Mouse (Mus musculus) G1E (cell line): ENCODE results near the gene Fbxo46. TPM values are rescaled to one million over a fixed set of nuclear protein-coding genes. Genes with fewer than 3 reads are reported as not detected.

Experiments
- ATAC-seq: 2 replicates; pipeline ENCODE4 v1.8.0; 2016; ENCODE audit warnings: mild to moderate bottlenecking; ENCODE audit not compliant: insufficient number of reproducible peaks, poor library complexity, low FRiP score, severe bottlenecking; ENCODE audit errors: extremely low read depth
- DNase-seq: peaks from one replicate; pipeline ENCODE4 v3.0.0; 2012; ENCODE audit warnings: low spot score
- H3K27me3 ChIP-seq: 2 replicates; pipeline ENCODE4 v1.6.1; 2012; ENCODE audit warnings: mild to moderate bottlenecking, low read length, inconsistent platforms; ENCODE audit not compliant: insufficient read depth
- H3K36me3 ChIP-seq: replicated peaks from 2 replicates; pipeline ENCODE3; 2012; ENCODE audit warnings: mild to moderate bottlenecking, inconsistent platforms
- H3K4me1 ChIP-seq: 2 replicates; pipeline ENCODE4 v1.6.1; 2012; ENCODE audit warnings: low read depth, low read length, inconsistent platforms, mixed read lengths; ENCODE audit not compliant: insufficient read depth
- H3K4me3 ChIP-seq: 2 replicates; pipeline ENCODE4 v1.5.1; 2012; ENCODE audit warnings: low read depth, mild to moderate bottlenecking, inconsistent platforms, low read length, moderate library complexity, mixed read lengths
- H3K9me3 ChIP-seq: replicated peaks from 2 replicates; pipeline ENCODE4 v1.6.1; 2012; ENCODE audit warnings: inconsistent platforms
- CTCF ChIP-seq: IDR thresholded peaks from 2 replicates; pipeline ENCODE4 v1.5.1; 2012; ENCODE audit warnings: low read depth, low read length, inconsistent platforms, mixed read lengths
- GATA1 ChIP-seq: IDR thresholded peaks from 2 replicates; pipeline ENCODE4 v1.6.1; 2012; ENCODE audit warnings: borderline replicate concordance, low read length, inconsistent platforms, mixed read lengths
- GATA2 ChIP-seq: IDR thresholded peaks from 2 replicates; pipeline ENCODE4 v1.6.1; 2012; ENCODE audit warnings: low read depth, low read length, inconsistent platforms, borderline replicate concordance
- POLR2AphosphoS5 ChIP-seq: IDR thresholded peaks from 2 replicates; pipeline ENCODE4 v1.6.1; 2012; ENCODE audit warnings: low read depth, low read length, inconsistent platforms; ENCODE audit not compliant: insufficient replicate concordance
- TAL1 ChIP-seq: conservative IDR thresholded peaks from 2 replicates; pipeline ENCODE4 v1.6.1; 2012; ENCODE audit warnings: low read depth, low read length, inconsistent platforms, mixed read lengths
- polyA plus RNA-seq: library from polyadenylated mRNA; stranded (reverse); fragments of >175 nt; gene quantifications from 2 replicates; pipeline ENCODE4 v1.2.3, GENCODE M21; 2012
- total RNA-seq, 2 experiments: library from RNA; stranded (forward) in 1 of 2; stranded (reverse) in 1 of 2; fragments of 200-1000 nt in 1 of 2; fragments of >200 nt in 1 of 2; fragmentation: Nextera tagmentation in 1 of 2; gene quantifications; 2 replicates each; pipeline ENCODE4 v1.2.3; 2014 to 2017

Fbxo46 gene
- total and polyA plus RNA-seq, 3 experiments = 3.3 to 27.8 (median 7.2) TPM

DNA sequence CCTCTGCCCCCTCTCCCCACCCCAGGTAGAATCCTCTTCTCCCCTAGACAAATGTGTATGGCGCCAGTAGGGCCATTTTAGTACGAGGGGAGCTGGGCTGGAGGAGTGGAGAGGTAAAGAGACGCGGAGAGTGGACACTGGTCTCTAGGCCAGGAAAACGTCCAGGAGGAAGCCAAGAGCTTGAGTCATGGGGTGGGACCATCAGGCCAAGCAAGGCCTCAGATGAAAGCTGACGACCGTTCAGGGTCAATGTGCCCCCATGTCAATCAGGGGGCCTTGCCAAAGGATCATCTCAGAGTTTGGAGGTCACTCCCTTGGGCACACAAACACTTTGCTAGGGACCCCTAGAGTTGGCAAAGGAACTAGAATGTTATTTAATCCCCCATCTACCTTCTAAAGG lies 57.6 kb downstream of the Fbxo46 start:
- Histone ChIP-seq H3K4me3 (no peak overlapping the region), H3K9me3 (peaks cover 9% of the 10 kb centered on the region), H3K36me3 (peaks cover 2% of the 10 kb centered on the region), H3K27me3 (peaks cover 38% of the 10 kb centered on the region), H3K4me1 (peaks cover 65% of the 10 kb centered on the region)
- no peak for ATAC-seq
- TF ChIP-seq GATA1 = no peak
- no peak for TF ChIP-seq TAL1
- no peak for TF ChIP-seq GATA2
- no peak for TF ChIP-seq POLR2AphosphoS5
- no peak for TF ChIP-seq CTCF
- DNase-seq = no peak

DNA sequence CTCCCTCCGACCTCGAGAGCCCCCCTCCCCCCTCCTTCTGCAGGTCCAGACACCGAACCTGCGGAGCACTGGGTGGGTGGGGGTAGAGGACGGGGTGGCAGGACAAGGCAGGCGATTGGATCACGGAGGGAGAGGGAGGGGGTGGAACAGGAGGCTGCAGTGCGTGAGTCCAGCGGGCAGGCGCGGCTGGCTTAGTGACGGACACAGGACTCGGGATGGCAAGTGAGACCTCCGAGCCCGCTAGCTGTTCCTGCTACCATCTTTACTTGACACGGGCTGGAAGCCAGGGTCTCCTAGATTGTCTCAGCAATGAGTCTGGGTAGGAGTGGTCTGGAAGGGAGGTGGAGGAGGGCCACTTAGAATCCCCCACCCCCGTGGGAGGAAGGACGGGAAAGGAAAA lies 58.4 kb downstream of the Fbxo46 start:
- Histone ChIP-seq H3K4me1 (peaks cover 61% of the 10 kb centered on the region), H3K4me3 (peak overlapping the region; percentile 62; the same call in 1 of the 2 replicates), H3K36me3 (peaks cover 6% of the 10 kb centered on the region), H3K27me3 (peaks cover 36% of the 10 kb centered on the region), H3K9me3 (peaks cover 9% of the 10 kb centered on the region)
- TF ChIP-seq CTCF = no peak
- TF ChIP-seq GATA1 = no peak
- TF ChIP-seq POLR2AphosphoS5 = no peak
- TF ChIP-seq GATA2 = no peak
- TF ChIP-seq TAL1 = no peak
- ATAC-seq = no peak
- DNase-seq = no peak

- ATAC-seq (0 out of 2 replicates have a peak, but pooled peaks have one; percentile 29), DNase-seq (peak; percentile 47)
- TF ChIP-seq CTCF (peak; percentile 64), GATA1 (no peak)
- Histone ChIP-seq H3K36me3 (peaks cover 10% of the 10 kb centered on the region), H3K27me3 (peaks cover 33% of the 10 kb centered on the region), H3K9me3 (peaks cover 9% of the 10 kb centered on the region), H3K4me3 (no peak overlapping the region; the same call in 1 of the 2 replicates), H3K4me1 (peaks cover 63% of the 10 kb centered on the region)
These were observed 58.9 kb downstream of the Fbxo46 start for GRCm38 (mm10) chr7:19178443-19179092.

- Histone ChIP-seq H3K4me3 (no peak overlapping the region; the same call in 1 of the 2 replicates), H3K9me3 (peaks cover 9% of the 10 kb centered on the region), H3K27me3 (peaks cover 32% of the 10 kb centered on the region), H3K36me3 (peaks cover 15% of the 10 kb centered on the region), H3K4me1 (peaks cover 63% of the 10 kb centered on the region)
- DNase-seq (no peak), ATAC-seq (no peak)
- TF ChIP-seq CTCF (no peak), POLR2AphosphoS5 (no peak), TAL1 (no peak), GATA2 (no peak), GATA1 (no peak)
These were observed 59.5 kb downstream of the Fbxo46 start for GRCm38 (mm10) chr7:19179173-19179572.

DNA sequence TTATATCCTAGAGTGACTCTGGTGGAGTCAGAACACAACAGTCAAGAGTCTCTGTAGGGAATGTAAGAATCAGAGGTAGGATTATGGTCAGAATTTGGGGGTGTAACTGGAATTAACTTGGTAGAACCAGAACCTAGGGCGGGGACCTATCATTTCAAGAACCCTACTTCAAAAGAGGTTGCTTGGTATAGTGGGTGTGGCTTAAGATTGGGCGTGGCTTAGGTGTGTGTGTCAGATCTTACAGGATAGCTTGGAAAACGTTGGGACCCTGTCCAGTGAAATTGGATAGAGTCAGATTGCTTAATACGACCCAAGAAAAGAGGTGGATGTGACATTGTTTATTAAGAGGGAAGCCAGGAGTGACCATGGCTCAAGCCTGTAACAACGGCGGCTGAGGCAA lies 60.3 kb downstream of the Fbxo46 start:
- ATAC-seq (no peak), DNase-seq (no peak)
- TF ChIP-seq POLR2AphosphoS5 = no peak
- TF ChIP-seq GATA1 = no peak
- TF ChIP-seq CTCF = no peak
- no peak for TF ChIP-seq GATA2
- Histone ChIP-seq H3K4me3 (no peak overlapping the region), H3K36me3 (peaks cover 23% of the 10 kb centered on the region), H3K9me3 (peaks cover 9% of the 10 kb centered on the region), H3K27me3 (peaks cover 32% of the 10 kb centered on the region), H3K4me1 (peaks cover 70% of the 10 kb centered on the region)

DNA sequence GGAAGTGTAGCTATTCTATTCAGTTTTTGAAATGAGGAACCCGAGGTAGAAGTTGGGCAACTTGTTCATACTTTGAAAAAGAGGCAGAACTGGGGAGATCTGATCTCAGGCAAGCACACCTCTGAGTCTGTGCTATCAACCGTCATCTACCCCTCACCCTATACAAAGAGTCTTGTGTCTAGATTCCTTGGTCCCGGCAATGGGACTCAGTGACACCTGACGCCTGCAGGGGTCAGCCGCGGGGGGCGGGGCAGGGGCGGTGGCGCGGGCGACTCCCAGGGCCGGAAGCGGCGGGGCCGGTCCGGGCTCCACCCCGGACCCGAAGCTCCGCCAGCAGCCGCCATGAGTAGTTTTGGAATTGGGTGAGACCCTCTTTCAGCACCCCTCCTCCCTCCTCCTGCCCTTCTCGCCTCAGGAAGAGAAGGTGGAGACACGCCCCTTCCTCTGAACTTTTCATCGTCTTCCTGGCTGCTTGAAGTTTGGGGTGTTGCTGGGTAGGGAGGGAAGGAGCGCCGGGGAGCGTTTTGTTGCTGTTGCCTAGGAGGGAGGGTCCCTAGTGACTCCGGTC lies 61.3 kb downstream of the Fbxo46 start:
- Histone ChIP-seq H3K9me3 (peaks cover 9% of the 10 kb centered on the region), H3K4me3 (peak overlapping the region; percentile 82), H3K36me3 (peaks cover 32% of the 10 kb centered on the region), H3K4me1 (peaks cover 70% of the 10 kb centered on the region), H3K27me3 (peaks cover 27% of the 10 kb centered on the region)
- ATAC-seq (peak; percentile 45; the same call in 1 of the 2 replicates), DNase-seq (peak; percentile 80)
- TF ChIP-seq TAL1 (no peak), GATA2 (no peak), CTCF (no peak), POLR2AphosphoS5 (no peak), GATA1 (no peak)

GRCm38 (mm10) chr7:19184250-19184649 lies 64.6 kb downstream of the Fbxo46 start:
- no peak for TF ChIP-seq CTCF
- TF ChIP-seq GATA2 = no peak
- no peak for TF ChIP-seq GATA1
- Histone ChIP-seq H3K4me3 (no peak overlapping the region), H3K9me3 (peaks cover 4% of the 10 kb centered on the region), H3K27me3 (peaks cover 4% of the 10 kb centered on the region; the same call in 1 of the 2 replicates), H3K4me1 (peaks cover 43% of the 10 kb centered on the region), H3K36me3 (peaks cover 54% of the 10 kb centered on the region)
- ATAC-seq (no peak), DNase-seq (no peak)
